Mouse (Mus musculus): ENCODE measurements around the gene Fam189b.
"Not testable (repeated sequence)": the region's sequence is repeated elsewhere in the genome, so short reads cannot be mapped to it uniquely, and the experiment has no call there.

Gene Fam189b

DNA sequence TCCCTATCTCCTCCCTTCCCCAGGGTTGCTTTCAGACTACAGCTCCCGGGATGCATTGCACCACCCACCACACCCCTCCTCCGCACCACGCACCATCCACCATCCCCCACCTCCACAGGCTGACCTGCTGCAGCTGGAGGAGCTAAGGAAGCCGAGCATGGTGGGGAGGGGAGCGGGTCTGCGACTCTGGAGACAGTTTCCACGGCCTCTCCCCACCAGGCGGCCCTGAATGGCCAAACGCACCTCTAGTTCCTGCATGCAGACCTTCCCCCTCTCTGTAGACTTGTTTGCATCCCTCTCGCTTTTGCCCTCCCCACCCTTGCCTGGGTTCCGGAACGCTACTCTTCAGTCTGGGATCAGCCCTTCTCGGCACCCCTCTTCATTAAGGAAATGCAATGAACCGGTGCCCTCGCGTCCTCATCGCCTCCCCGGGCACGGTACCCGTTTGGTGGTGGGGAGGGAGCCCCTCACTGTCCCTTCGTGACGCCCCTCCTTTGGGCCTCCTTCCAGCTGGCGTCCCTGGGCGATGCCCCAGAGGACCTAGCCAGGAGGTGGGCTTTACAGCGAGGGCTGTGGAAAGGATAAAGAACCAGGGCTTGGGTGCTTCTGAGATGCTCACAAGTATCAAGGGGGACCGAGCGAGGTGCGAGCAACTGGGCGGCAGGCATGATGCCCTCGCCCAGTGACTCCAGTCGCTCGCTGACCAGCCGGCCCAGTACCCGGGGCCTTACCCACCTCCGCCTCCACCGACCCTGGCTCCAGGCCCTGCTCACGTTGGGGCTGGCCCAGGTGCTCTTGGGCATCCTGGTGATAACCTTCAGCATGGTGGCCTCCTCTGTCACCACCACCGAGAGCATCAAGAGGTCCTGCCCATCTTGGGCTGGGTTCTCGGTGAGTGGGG, at the start of gene Fam189b:
TSS of gene Fam189b (plus strand) at position 86 of the 901 bp plus-strand sequence.
- peak; percentile 90 to 93 for DNase-seq

- DNase-seq = no peak
These were observed 49.2 kb upstream of the Fam189b start for GRCm38 (mm10) chr3:89133752-89134151.

- DNase-seq = no peak
These were observed 47.0 kb upstream of the Fam189b start, which contains the start of gene Pklr for GRCm38 (mm10) chr3:89135958-89136357. Gene Pklr (plus strand): TSS chr3:89136142.

- DNase-seq = peak; percentile 69 to 78
These were observed 46.6 kb upstream of the Fam189b start for GRCm38 (mm10) chr3:89136365-89136764.

GRCm38 (mm10) chr3:89144821-89145220, 38.1 kb upstream of the Fam189b start:
- peak in 1 of 2 experiments; percentile 2 for DNase-seq

- no peak for DNase-seq
These were observed 37.4 kb upstream of the Fam189b start for GRCm38 (mm10) chr3:89145566-89145965.

DNA sequence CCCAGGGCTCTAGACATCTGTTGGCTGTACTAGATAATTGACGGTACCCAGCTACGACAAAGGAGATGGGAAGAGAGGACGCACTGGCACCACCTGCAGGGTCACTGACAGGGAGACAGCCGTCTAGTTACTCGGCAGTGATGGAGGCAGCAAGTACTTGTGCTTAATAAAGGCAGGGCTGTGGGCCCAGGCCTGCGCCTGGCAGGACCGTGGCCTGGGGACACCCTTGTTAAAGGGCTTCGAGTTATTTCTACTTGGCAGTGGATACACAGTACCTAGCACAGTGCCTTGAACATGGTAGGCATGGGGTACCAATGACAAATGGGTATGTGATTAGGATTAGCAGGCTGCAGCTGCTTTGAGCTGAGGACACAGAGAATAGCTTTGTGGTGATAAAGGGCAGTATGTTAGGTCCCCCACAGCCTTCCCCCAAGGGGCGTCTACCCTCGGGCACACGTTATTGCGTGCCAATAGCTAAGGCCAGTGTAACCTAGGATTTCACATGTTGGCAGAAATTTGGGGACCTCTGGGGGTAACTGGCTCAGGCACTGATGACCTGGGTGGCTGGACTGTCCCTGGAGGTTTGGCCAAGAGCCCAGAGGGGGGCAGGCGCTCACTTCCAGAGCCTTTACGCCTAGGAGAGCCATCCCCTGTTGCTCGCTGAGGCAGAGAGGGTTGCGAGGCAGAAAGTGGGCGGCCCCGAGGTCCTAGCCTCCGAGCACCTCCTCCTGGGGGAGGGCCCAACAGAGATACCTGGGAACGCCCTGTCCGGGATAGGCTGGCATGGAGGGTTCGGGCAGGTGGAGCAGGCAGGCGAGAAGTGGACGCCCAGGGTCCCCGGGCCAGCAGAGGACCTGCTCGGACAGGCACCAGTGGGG, 35.6 kb upstream of the Fam189b start:
- peak; percentile 66 to 81 for DNase-seq

DNA sequence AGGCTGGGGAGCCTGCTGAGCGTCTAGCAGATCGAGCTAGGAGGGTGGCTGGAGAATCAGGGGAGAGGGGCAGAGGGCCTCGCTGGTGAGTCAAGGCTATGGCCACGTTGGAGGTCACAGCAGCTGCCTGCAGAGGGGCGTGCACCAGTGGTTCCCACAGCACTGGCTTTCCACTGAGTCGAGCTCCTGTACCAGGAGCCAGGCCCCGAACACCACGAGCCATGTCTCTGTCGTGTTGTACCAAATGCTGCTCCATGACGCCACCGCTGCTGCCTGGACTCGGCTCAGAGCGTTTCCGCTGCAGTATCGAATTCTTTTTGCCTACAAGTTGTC, 35.0 kb upstream of the Fam189b start:
- no peak for DNase-seq

DNA sequence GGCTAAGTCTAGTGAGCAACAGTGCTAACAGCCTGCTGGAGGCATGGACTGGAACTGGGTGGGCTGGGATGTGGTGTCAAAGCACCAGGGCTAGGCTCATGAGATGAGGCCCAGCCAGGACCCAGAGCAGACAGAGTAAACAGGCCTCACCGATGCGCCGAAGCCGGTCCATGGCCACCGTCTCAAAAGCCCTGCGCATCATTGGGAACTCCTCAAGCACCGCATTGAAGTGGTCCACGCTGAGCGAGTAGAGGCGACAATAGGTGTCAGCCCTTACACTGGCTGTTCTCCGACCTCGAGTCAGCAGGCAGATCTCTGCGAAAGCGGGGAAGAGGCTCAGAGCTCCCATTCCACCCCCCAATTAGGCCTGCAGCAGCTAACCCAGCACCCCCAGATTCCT, 34.4 kb upstream of the Fam189b start:
- peak in 1 of 2 experiments; percentile 7 for DNase-seq

DNA sequence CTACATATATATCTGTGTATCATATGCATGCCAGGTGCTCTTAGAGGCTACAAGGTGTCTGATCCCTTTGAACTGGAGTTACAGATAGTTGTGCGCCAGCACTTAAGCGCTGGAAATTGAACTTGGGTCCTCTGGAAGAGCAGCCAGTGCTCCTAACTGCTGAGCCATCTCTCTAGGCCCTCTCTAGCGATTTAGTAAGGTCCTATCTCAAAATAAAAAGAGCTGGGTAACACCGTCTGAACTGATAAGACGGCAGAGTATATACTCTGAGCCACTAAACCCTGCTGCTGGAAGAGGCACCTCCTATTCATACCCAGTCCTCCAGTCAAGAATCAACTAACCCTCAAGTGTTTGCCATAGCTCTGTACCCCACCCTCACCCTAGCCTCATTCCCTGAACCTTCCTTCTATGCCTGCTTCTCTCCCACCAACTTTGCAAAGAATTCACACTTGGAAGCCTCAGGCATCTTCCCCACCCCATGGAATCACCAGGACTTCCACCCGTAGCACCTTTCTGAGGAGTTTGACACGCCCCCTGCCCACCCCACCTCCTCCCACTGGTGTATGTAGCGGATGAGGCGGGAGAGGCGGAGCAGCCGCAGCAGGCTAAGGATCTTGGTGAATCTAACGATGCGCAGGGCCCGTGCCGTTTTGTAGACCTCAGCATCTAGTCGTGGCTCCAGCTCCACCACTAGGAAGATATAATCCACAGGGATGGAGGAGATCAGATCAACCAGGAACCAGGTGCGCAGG, 30.7 kb upstream of the Fam189b start:
- DNase-seq = peak in 1 of 2 experiments; percentile 7

DNA sequence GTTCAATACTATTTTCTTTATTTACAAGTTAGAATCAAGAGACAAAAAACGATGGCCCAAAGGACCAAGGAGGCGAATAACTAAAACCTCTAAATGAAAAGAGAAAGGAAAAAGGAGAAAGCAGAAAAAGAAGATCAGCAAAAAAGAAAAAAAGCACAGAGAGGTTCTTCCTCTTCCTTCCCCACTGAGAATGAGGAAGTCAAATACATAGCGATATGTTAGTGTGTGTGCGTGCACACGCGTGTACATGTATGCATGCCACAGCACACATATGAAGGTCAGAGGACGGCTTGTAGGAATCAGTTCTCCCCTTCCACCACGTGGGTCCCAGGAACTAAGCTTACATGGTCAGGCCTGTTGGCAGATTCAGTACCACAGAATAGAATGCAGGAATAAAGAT, 26.0 kb upstream of the Fam189b start:
- no peak for DNase-seq

GRCm38 (mm10) chr3:89158651-89159050, 24.3 kb upstream of the Fam189b start:
- DNase-seq = no peak

GRCm38 (mm10) chr3:89159211-89159610, 23.7 kb upstream of the Fam189b start:
- DNase-seq = peak; percentile 89 to 90

DNA sequence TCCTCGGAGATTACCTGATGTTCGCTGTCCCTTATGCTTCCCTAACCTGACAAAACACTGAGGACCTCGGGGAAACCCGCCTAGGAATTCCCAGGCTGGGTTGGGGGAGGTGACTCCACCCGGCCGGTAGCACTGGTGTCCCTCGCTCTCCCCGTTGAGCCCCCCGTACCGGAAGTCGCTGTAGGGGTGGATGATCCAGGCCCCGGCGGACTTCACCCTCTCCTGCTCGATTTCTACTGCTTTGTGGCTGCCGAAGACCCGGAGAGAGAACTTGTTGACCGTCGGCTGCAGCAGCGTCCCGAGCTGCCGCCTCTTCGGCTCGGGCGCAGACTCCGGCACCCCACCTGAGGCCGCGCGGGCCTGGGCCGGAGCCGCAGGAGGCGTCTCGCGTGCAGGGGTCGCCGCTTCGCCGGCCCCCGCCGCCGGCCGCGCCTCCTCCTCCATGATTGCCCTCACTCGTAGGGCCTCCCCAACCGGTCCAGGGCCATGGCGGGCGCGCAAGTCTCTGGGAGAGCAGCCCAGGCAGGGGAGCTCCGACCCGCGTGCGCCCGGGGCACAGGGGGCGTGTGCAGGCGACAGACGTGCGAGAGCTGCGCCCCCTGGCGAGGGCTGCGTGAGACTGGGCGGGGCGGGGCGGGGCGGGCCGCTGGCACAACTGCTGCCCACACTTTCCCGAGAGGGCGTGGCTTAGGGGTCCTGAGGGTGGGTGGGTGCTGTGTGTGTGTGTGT, 23.2 kb upstream of the Fam189b start, which contains the start of gene Hcn3:
TSS of gene Hcn3 (minus strand) at position 581 of the 729 bp plus-strand sequence.
- peak; percentile 86 to 90 for DNase-seq

DNA sequence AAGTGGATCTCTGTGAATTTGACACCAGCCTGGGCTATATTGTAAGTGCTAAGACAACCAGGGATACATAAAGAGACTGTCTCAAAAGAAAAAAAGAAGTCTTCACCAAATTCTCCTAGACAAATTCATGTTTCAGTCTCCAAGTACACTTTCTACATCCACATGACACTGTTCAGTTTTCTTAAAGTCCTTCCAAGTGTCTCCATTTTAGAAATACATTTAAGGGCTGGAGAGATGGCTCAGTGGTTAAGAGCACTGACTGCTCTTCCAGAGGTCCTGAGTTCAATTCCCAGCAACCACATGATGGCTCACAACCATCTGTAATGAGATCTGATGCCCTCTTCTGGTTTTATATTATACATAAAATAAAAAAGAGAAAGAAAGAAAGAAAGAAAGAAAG, 21.7 kb upstream of the Fam189b start:
- DNase-seq = not testable (repeated sequence)

- no peak for DNase-seq
These were observed 21.2 kb upstream of the Fam189b start for GRCm38 (mm10) chr3:89161786-89162185.

- no peak for DNase-seq
These were observed 19.8 kb upstream of the Fam189b start for GRCm38 (mm10) chr3:89163123-89163522.

DNA sequence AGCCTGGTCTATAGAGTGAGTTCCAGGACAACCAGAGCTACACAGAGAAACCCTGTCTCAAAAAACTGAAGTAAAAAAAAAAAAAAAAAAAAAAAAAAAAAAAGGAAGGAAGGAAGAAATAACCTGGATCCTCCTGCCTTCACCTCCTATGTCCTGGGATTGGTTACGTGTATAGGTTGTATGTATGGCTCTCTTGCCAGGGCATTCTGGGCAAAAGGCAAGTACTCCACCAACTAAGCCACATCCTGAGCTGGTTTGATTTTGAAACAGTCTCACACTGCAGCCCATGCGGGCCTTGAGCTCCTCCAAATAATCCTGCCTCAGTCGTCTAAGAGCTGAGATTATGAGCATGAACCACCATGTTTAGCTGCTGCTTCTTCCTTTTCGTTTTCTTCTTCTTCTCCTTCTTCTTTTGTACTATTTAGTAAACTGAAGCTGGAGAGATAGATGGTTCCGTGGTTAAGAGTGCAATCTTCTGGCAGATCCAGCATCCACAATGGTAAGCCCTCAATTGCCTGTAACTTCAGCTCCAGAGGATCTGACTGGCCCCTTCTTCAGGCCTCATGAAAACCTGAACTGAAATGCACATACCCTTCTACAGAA, 19.2 kb upstream of the Fam189b start:
- DNase-seq = no peak

DNA sequence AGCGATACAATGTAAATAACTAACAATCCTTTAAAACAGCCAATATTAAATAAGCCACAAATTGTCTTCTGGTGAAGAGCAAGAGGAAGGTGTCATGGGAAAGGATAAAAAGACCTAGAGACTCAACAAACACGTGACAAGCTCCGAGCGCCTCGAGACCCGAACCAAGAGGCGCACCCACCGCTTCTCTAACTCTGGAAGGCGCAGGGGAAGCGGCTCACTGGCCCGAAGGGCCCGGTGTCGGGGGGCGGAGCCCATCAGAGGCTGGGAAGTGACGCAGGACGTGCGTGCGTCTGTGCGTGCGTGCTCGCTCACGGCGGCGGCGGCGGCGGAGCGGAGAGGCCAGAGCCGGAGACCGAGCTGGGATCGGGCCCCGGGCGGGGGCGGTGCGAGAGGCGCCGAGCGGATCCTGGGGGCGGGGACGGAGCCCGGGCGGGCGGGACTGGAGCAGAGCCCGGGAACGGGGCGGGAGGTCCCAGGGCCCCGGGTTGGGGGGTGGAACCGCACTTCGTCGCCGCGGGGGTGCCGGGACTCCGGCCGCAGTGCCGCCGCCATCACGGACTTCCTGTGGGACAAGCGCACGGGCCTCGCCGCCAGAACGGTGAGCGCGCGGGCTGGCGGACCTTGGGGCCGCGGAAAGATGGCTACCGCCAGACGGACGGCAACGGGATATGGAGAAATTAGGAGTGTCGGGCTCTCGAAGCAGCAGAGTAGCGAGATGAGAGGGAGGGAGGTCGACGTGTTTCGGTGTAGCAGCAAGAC, 18.3 kb upstream of the Fam189b start, which contains the start of gene Clk2:
TSS of gene Clk2 (plus strand) at position 290 of the 762 bp plus-strand sequence.
- DNase-seq = peak; percentile 95 to 97

- peak in 1 of 2 experiments; percentile 7 for DNase-seq
These were observed 17.6 kb upstream of the Fam189b start for GRCm38 (mm10) chr3:89165268-89165870.

Data from kidney, postnatal 4 days (tissue).